Mouse (Mus musculus): ENCODE results near the gene Cdh9.

Gene Cdh9

DNA sequence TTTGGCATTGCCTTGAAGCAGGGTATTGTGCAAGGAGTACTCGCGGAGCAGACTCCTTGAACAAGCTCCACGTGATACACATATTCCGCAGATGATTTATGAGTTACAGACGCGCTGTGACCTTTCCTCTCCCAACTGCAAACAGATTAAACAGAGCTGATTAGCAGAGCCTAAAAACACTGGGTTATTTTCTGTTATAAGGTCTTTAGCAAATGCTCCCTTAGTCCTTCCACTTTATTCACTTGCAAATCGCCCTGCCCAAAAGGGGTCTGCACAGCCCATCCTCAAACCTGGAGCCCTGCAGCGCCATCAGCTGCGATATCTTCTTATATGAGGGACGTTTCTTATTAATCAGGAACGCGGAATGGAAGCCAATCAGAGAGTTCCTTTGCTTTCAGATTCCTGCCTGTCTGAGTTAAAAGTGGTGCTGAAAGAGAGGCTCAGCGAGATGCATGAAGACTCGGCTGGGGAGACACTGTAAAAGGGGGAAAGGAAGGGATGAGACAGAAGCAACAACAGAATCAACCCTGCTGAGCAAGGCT, at the start of gene Cdh9:
Cdh9 (plus strand) TSS at position 287 of the 542 bp plus-strand sequence.
- in situ Hi-C loops (cut with MboI, MseI) = no loop called here

DNA sequence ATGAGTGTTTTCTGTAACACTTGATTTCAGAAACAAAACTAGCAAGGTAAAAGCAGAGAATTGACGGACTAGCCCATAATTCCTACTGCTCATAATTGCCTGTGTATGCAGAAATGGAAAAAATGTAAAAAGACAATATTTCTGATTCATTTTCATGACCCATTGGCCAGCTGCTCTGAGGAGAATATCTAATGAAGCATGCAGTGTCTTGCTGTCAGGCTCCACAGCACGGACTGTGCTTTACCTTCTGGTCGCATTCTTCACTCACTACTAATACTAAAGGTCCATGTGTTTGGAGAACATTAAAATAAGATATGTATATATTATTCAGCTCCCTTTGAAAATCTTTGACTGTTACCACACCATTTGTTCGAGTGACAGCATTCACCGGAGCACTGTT, 49.5 kb upstream of the Cdh9 start:
- in situ Hi-C loops (cut with MboI, MseI) = no loop called here

GRCm38 (mm10) chr15:16699821-16700220, 28.7 kb upstream of the Cdh9 start:
- in situ Hi-C loops (cut with MboI, MseI) = no loop called here

GRCm38 (mm10) chr15:16702340-16702739, 26.2 kb upstream of the Cdh9 start:
- in situ Hi-C loops (cut with MboI, MseI) = no loop called here

DNA sequence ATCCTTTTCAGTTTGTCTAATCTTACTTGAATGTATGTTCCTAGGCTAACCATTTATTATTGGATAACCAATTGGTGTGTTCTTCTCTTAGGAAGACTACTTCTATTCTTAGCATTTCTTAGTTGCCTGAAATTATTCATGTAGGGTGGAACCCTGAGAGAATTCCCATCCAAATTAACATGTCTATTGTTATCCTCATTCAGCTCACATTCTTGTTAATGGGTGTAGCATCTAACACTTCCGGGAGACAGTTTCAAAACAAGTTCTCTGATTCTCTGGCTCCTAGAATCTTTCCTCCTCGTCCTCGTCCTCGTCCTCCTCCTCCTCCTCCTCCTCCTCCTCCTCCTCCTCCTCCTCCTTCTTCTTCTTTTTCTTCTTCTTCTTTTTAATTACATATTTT, 10.5 kb downstream of the Cdh9 start:
- in situ Hi-C loops (cut with MboI, MseI) = no loop called here

DNA sequence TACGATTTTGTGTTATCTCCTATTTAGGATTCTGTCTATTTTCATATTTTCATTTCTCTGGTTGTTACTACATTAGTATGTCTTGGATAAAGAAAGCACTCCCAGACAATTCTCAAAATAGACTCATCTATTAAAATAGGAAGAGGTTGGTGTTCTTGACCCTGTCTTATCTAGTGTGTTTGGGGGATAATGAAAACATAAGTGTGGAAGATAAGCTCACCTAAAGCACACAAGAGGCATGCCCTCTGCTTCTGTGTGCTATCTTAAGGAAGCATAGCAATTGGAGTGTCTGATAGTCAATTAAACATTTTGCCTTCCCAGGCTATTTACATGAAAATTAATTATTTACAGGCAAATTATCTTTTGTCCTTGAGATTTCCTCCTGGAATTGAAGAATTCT, 18.1 kb downstream of the Cdh9 start:
- in situ Hi-C loops (cut with MboI, MseI) = no loop called here

DNA sequence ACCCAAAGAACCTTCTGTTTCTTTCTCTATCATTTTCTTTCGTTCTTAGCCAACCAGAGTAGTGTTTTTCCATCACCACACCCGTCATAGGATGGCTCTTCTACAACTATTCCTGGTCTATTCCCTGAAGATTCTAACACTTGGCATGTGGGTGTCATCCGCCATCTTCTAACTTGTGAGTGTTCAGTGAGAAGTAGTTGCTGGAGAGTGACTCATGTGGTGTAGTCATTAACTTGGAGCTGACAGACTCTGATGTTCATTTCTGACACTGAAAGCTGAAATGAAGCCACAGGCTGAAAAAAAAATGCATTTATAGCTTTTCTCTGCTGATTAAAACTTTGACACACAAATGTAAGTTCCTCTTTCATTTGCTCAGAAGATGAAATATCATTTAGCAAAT, 34.7 kb downstream of the Cdh9 start:
- in situ Hi-C loops (cut with MboI, MseI) = no loop called here

DNA sequence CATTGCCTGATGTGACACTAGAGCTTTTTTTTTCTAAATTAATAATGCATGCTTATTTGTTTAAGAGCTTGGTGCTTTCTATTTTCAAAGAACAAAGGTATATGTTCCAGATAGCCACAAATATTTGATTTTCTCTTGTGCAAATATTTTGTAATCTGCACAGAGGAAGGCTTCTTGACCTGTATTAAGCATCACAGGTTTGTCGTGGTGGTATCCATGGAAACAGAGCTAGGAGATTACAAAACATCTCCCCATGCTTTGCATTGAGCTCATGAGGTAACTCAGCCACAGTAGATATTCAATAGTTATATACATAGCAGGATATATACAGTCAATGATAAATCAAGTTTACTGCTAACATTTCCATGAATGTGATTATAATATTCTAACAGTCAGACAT, 56.0 kb downstream of the Cdh9 start:
- in situ Hi-C loops (cut with MboI, MseI) = loop anchor here (10.0 kb wide), 1 partner anchor 670 kb away; no protein-coding TSS in a partner anchor

GRCm38 (mm10) chr15:16792857-16793256, 64.3 kb downstream of the Cdh9 start:
- in situ Hi-C loops (cut with MboI, MseI) = no loop called here

DNA sequence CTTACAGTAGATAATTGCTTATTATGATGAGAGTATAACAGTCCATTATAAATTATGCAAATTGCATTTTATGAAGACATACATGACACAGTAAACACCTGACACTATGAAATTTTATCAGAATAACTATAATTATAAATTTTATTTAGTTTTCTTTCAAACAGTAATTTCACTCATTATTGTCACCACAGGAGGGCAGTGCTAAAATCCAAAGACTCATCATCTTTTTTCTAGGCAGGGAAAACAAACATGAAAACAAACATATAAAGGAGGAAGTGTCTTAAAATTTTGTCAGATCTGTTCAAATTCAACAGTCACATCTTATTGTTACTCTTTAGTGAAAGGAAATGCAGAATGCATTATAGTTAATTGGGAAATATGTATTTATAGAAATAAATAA, 72.7 kb downstream of the Cdh9 start:
- in situ Hi-C loops (cut with MboI, MseI) = no loop called here

- in situ Hi-C loops (cut with MboI, MseI) = no loop called here
These were observed 82.2 kb downstream of the Cdh9 start for GRCm38 (mm10) chr15:16810787-16811186.

DNA sequence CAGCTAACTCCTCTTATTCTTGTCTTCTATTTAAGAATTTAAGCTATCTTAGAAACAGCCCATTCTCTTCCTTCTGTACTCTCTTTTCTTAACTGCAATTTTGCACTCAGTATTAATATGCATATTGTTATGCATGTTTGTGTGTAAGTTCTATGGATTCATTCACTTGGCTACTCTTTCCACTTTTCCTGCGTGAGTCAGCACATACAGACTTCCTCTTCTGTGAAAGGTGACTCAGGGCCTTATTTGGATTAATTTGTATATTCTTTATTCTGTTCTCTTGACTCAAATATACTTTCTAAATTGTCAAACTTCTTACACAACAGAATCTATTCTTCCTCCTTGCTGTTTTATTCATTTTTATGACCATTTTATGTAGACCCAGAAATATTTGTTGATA, 85.5 kb downstream of the Cdh9 start:
- in situ Hi-C loops (cut with MboI, MseI) = no loop called here

DNA sequence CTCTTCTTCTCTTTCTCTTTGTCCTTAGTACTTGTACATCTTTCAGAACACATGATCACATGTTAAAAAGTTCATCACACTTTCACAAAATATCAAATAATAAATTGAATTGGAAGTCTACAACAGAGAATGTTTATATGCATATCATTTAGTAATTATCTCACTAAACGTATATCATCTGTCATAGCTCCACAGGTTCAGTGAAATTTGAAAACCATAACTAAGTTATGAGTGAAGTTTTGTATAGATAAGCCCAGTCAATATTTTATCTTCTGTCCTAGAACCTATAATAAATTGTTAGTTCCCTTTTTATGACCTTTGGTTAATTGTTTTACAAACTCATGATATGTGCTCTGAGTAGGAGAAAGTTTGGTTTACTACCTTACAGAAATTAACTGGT, 106.2 kb downstream of the Cdh9 start:
- in situ Hi-C loops (cut with MboI, MseI) = no loop called here

GRCm38 (mm10) chr15:16882542-16882941, 154.0 kb downstream of the Cdh9 start:
- in situ Hi-C loops (cut with MboI, MseI) = no loop called here

GRCm38 (mm10) chr15:16896674-16897073, 168.1 kb downstream of the Cdh9 start:
- in situ Hi-C loops (cut with MboI, MseI) = no loop called here
